Mouse (Mus musculus): ENCODE data around the gene Cabp4.
A peak's percentile ranks its signal among the peaks of the same experiment; 100 is the strongest.

Cabp4 gene

GRCm38 (mm10) chr19:4100718-4101261, 43.0 kb downstream of the Cabp4 start:
- DNase-seq (ENCODE audit: low spot score), result peak; percentile 56

GRCm38 (mm10) chr19:4099837-4100717, 43.8 kb downstream of the Cabp4 start, which contains the start of gene Pitpnm1:
Gene Pitpnm1, plus strand, starts transcription at chr19:4099998.
- peak; percentile 63 for DNase-seq (ENCODE audit: low spot score)

GRCm38 (mm10) chr19:4099056-4099455, 44.8 kb downstream of the Cabp4 start:
- DNase-seq (ENCODE audit: low spot score), result peak; percentile 84

GRCm38 (mm10) chr19:4098426-4098825, 45.4 kb downstream of the Cabp4 start:
- DNase-seq (ENCODE audit: low spot score), result no peak

- DNase-seq (ENCODE audit: low spot score), result no peak
Measured at GRCm38 (mm10) chr19:4097441-4097825, 46.4 kb downstream of the Cabp4 start.

- peak; percentile 99 for DNase-seq (ENCODE audit: low spot score)
Measured at GRCm38 (mm10) chr19:4096642-4097440, 47.0 kb downstream of the Cabp4 start, which contains the start of gene Cdk2ap2. Gene Cdk2ap2, plus strand, starts transcription at chr19:4097182.

- DNase-seq (ENCODE audit: low spot score), result no peak
Measured at GRCm38 (mm10) chr19:4095802-4096201, 48.0 kb downstream of the Cabp4 start.

- DNase-seq (ENCODE audit: low spot score), result no peak
Measured at GRCm38 (mm10) chr19:4094774-4095303, 49.0 kb downstream of the Cabp4 start.

- no peak for DNase-seq (ENCODE audit: low spot score)
Measured at GRCm38 (mm10) chr19:4094348-4094747, 49.5 kb downstream of the Cabp4 start.

GRCm38 (mm10) chr19:4093772-4094171, 50.1 kb downstream of the Cabp4 start:
- no peak for DNase-seq (ENCODE audit: low spot score)

- no peak for DNase-seq (ENCODE audit: low spot score)
Measured at GRCm38 (mm10) chr19:4092750-4093149, 51.1 kb downstream of the Cabp4 start.

GRCm38 (mm10) chr19:4091383-4091782, 52.5 kb downstream of the Cabp4 start:
- no peak for DNase-seq (ENCODE audit: low spot score)

GRCm38 (mm10) chr19:4090446-4090845, 53.4 kb downstream of the Cabp4 start:
- no peak for DNase-seq (ENCODE audit: low spot score)

- DNase-seq (ENCODE audit: low spot score), result no peak
Measured at GRCm38 (mm10) chr19:4089128-4089527, 54.7 kb downstream of the Cabp4 start.

- no peak for DNase-seq (ENCODE audit: low spot score)
Measured at GRCm38 (mm10) chr19:4088146-4088545, 55.7 kb downstream of the Cabp4 start.

GRCm38 (mm10) chr19:4087090-4087489, 56.7 kb downstream of the Cabp4 start:
- no peak for DNase-seq (ENCODE audit: low spot score)

- DNase-seq (ENCODE audit: low spot score), result no peak
Measured at GRCm38 (mm10) chr19:4086156-4086555, 57.7 kb downstream of the Cabp4 start.

All from ovary, adult 18-20 months (tissue).